Mouse (Mus musculus) layer of hippocampus, postnatal 36 days (tissue): ENCODE results near the gene Kank2. TPM values are rescaled to one million over a fixed set of nuclear protein-coding genes. Genes with fewer than 3 reads are reported as not detected.

Source experiments
- DNase-seq, 2 experiments: peaks; one replicate each; pipeline ENCODE4 v3.0.0; 2022
- total RNA-seq, 2 experiments: library from RNA; stranded (reverse); gene quantifications; 2 replicates each; pipeline ENCODE4 v1.2.3; 2021

The Kank2 gene
- 1 to 10 TPM; 6.3 to 7.0 TPM for total RNA-seq

DNA sequence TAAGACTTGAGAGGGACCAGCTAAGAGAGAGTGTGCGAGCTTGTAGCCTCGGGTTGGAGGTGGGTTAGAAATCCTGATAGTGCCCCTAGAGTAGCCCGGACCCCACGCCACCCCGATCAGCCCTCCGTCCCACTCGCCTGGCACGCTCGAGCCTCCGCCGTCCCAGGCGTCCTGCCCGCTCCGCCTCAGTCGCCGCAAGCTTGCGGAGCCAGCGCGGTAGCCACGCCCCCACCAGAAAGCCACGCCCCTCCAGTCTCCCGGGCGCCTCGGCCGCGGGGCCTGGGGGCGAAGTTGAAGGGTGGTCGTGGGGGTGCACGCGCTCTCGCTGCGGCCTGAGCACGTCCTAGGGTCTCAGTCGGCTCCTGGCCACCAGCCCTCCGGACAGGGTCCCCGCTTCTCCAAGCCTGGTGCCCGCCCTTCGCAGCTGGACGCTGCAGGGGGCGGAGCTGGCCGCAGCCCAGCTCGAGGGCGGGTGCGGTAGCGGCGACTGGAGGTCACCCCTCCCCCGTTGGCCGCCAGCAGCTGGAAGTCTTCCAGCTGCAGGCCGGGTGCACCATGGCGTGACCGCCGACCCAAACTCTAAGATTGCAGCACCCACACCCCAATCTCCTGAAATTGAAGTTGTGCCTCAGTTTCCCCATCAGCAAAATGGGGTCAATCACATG lies at the start of gene Kank2:
Kank2 (minus strand) TSS at position 400 of the 665 bp plus-strand sequence.
- peak; percentile 76 to 79 for DNase-seq

DNA sequence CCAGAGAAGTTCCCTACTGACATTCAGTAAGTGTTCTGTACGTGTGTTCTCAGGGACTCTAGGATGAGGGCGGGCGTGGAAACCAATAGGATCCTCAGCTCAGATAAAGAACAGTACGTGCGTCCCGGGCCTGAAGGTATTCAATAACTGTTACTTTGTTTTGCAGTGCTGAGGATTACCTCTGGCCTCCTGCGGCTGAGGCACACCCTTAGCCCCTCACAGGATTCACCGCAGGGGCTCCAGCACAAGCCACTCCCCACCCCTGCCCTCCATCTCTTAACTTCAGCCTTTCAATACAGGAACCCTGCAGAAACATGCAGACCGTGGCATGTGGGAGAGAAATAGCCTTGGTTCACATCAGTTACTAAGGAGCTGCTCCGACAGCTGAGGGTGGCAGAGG lies 49.4 kb upstream of the Kank2 start:
- DNase-seq: no peak

DNA sequence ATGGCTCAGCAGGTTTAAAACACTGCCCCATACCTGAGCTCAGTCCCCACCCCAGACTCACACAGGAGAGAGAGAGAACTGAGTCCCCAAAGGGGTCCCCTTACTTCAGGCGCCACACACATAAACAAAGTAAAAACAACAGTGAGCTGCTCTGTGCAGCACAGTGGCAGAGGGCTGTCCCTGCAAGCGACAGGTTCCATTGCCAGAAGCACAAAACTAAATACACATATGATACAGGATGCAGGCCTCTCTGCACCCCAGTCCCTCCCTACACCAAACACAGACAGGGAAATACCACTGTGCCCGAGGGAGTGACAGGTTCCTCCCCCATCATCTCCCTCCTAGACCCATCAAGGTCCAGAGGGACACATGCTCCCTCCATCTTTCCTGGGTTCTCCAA lies 48.9 kb upstream of the Kank2 start:
- DNase-seq: no peak

DNA sequence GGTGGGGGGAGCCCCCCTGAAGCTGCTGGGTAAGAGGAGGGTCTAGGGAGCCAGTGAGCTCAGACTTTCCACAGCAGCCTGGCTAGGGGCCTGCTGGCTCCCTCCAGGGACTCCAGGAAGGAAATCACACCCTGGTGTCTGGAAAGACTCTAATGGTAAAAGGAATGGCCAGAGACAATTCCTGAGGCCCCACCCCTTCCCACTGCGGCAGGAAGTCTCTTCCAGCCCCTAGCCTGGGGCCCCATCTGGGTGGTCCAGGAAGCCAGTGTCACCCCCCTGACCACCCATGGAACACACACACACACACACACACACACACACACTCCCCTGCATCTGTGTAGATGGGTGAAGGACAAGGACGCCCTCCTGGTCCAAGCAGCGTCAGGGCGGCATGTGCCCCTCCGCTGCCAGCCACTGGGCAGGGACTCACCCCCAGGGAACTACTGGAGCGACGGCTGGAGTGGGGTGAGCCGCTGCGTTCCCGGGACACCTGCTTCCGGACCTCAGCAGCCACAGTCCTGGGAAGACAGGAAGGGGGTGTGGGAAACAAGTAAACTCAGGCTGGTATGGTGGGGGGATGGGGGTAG lies 48.3 kb upstream of the Kank2 start:
- DNase-seq: no peak

DNA sequence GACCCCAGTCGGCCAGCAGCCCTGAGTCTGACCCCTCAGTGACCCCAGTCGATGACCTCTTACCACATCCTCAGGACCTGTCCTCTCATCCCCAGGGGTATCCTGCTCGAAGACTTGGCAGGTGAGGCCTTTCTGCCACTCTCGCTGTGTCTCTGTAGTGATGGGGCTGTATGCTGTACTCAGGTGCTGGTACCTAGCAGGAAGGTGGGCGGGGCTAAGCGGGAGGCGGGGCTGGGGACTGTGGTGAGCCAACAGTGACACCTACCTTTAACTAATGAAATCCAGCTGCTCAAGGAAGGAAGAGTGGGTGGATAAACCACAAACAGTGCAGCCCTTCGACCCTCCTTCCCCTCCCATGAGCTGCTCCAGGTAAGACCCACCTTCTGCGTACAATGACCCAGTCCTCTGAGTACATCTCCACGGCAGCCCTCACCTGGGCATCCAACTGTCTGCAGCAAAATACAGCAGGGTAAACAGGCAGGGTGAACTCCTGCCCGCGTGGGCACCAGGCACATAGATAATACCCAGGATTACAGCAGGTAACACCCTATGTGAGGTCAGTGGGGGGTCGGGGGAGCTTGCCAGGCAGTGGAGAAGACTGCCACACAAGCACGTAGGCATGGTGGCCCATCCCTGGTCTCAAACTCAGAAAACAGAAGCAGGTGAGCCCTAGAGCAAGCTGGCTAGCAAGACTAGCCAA lies 47.0 kb upstream of the Kank2 start:
- no peak for DNase-seq

DNA sequence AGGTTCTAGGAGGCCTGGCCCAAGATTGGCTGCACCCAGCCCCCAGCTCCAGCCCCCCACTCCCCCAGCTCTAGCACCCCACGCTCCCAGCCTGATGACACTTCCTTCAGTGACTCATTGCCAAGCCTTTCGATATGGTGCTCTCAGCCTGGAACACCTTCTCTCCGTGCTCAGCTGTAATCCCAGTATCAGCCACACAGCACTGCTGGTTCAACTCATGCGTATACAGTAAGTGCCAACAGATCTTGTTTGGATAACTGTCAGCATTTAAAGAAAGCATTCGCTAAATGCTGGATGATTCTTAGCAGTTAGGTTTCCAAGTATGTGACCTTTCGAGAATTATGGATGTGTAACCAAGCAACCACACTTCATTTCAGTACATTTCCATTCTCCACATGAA lies 44.5 kb upstream of the Kank2 start:
- no peak for DNase-seq

DNA sequence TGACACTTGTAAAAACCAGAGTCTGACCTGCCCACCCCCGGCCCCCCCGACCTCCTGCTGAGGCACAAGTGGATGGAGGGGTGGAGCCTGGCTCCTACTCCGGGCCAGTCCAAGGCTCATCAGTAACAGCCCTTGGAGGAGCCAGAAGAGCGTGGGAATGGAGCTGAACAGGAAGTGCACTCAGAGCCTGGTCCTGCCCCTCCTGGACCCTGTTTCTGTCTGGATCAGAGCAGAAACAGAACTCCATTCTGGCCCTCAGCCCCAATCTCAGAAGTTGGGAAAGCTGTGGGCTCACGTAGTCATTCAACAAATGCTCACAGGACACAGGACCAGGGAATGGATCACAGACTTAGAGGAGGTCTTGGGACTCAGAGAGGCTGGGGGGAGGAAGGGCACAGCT lies 43.8 kb upstream of the Kank2 start:
- DNase-seq: no peak

DNA sequence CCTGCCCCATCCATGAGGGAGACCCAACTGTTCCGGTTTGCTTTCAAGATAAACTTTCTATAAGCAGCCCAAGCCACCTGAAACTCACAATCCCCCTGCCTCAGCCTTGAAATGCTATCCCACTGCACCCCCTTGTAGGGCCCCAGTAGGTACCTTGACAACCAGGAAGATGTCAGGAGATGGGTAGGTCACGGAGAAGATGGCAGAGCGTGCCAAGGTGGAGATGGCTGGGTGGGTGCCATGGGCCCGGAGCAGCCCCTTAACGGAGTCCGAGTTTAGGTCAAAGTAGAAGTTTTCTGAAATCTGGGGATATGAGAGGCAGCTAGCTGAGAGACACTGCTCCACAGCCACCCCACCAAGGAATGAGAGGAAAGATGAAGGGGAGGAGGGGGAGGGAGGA lies 42.8 kb upstream of the Kank2 start:
- DNase-seq: no peak

DNA sequence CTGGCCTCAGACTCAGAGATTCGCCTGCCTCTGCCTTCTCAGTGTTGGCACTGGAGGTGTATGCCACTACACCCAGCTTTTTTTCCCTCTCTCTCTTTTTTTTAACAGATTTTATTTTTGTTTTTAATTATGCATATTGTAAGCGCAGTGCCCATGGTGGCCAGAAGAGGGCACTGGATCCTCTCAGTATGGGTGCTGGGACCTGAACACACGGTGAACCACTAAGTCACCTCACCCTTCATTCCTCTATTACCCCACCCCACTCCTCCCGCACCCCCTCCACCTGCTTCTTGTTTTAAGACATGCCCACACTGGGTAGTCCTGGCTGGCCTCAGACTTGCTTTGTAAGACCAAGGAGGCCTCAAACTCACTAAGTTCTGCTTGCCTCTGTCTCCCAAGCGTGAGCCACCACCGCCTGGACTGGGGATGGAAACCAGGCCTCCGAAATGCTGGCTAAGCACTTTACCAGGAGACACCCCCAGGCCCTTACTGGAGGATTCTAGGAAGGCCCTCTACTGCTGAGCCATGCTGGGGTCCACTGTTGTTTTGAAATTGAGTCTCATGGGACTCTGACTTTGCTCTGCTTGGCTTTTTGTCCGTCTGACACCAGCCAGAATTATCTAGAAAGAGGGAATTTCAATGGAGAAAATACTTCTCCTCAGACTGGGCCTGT lies 41.7 kb upstream of the Kank2 start:
- peak in 1 of 2 experiments; percentile 31 for DNase-seq

DNA sequence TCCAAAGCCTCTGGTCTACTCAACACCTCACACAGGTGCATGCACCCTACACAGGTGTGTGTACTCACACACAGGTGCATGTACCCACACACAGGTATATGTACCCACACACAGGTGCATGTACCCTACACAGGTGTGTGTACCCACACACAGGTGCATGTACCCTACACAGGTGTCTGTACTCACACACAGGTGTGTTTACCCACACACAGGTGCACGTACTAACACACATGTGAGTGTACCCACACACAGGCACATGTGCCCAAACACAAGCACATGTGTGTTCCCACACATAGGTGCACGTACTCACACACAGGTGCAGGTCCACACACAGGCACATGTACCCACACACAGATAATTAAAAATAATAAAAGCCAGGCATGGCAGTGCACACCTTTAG lies 39.1 kb upstream of the Kank2 start:
- no peak for DNase-seq

DNA sequence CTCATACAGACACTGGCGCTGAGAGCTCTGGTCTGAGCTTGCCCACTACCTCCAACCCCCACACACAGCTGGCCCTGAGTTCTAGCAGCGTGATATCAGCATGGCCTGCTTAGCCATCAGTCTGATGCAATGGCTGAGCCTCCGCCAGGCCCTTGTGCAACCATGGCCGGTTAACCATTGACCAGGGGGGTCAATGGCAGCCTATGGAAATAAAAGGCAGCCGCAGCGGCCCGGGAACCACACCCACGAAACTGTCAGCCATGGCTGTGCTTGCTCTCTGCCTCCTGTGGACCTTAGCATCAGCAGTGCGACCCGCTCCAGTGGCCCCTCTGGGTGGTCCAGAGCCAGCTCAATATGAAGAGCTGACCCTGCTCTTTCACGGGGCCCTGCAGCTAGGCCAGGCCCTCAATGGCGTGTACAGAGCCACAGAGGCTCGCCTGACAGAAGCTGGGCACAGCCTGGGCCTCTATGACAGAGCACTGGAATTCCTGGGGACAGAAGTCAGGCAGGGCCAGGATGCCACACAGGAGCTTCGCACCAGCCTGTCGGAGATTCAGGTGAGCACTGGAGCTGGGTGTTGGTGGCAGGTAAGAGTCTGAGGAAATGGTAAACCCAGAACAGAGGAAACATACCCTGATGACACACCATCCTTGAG lies 36.8 kb upstream of the Kank2 start, which contains the start of gene Angptl8:
Angptl8 (plus strand) TSS at position 253 of the 655 bp plus-strand sequence.
- no peak for DNase-seq

DNA sequence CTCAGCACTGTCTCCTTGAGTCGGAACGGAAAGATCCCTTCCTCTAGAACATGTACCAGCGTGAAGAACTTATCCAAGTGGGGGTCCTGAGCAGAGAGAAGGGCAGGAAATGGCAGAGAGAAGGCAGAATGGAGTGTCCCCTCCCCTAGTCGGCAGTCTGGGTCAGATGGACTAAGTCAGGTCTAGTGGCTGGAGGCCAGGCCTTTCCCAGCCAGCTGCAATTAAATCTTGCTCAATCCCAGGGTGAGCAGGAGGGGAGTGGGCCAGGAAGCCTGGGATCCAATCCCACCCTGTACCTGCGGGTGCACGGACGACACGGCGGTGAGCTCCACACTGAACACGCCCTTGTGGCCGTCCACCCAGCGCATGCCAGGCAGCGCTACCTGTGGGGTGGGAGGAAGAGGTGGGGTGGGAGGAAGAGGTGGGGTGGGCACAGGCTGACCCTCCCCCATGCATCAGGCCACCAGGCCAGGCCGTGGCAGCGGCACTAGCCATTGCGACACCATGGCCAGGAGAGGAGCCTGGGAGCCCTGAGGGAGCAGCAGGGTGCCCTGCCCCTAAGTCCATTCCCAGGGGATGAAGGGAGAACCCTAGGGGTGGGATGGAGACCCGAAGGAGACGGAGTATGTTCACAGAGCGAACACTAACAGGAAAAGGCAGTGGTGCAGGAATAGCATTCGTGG lies 33.2 kb upstream of the Kank2 start:
- no peak for DNase-seq

DNA sequence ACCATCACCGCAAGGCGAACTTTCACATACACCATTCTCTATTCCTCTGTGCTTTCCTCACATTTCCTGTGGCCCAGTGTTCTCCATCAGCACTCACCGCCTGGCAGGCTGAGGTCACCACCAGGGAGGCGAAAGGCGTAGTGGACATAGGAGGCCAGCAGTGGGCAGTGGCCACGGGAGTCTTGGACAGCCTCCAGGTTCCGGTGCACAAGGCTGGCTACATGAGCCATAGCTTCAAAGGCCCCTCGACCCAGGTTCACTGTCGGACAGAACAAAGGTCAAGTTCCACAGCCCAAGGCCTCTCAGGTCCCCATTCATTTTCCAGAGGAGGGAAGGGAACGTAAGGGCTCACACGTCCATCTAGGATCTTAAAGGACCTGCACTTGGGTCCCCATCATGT lies 32.4 kb upstream of the Kank2 start:
- DNase-seq: no peak

DNA sequence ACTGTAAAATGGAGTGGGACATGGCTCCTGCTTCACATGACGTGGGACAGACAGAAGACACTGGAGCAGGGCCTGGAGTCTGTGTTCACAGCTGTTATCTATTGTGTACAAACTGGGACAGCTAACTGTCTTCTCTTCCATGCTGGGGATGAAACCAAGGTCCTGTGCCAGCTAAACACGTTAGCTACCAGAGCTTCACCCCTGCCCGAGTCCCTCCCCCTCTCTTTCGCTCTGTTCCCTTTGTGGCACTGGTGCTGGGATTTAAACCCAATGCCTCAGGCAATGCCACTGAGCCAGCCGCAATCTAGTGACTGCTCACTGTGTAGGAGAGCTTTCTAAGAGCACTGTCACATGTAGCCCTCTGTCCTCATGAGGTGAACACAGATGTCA lies 31.9 kb upstream of the Kank2 start:
- no peak for DNase-seq

DNA sequence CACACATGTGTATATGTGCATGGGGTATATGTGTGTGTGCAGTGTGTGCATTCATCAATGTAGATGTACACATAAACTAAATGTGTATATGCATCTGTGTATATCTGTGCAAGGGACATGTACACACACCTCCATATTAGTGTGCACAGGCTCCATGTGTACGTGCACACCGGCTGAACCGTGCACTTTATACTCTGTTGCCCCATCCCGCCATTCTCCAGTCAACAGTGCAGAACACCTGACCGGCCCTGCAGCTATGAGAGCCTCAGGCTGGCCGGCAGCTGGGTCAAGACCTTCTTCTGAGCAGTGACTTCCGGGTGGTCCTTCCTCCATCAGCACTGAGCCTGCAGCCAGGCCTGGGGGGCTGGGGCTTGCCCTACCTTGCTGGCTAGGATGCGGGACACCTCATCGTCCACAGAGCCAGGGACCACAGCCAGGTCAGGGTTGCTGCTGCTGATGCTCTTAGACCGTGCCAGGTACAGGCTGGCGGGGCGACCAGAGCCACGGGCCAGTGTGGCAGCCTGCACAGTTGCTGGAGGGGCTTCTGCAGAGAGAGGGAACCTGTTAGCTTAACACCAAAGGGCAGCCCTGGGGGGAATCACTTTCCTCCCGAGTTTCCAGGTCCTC lies 31.4 kb upstream of the Kank2 start:
- no peak for DNase-seq

DNA sequence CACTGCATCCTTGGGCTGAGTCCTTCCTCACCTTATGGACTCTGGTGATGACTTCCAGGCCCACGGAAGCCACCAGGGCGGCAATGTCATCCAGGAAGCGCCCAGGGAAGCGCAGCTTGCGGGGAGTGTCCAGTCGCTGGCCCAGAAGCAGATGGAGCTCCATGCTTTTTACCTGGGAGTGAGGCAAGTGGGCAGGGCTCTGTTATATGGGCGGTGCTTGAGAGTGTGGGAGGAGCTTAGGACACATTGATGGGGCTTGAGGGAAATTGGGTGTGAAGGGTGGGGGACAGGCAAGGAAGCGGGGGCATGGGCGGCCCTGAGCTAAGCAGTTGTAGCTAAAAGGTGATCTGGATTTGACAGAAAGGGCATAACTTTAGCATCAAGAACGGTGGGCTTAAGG lies 25.8 kb upstream of the Kank2 start:
- DNase-seq: no peak

DNA sequence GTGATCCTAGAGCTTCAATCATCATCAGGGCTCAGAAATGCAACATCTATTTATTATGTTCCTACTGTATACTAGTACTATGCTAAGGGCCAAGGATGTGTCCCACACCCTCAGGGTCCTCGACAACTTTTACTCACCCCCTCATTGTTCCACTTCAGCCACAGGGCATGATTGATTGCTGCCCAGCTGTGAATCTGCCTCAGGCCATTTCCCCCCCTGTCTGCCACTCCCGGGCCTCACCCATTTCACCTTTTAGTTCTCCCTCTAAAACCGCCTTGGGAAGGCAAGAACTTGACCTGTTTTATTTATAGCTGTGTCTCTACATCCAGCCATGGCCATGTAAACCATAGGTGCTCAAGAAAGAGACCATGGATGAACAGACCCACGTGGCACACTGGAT lies 25.4 kb upstream of the Kank2 start:
- no peak for DNase-seq

DNA sequence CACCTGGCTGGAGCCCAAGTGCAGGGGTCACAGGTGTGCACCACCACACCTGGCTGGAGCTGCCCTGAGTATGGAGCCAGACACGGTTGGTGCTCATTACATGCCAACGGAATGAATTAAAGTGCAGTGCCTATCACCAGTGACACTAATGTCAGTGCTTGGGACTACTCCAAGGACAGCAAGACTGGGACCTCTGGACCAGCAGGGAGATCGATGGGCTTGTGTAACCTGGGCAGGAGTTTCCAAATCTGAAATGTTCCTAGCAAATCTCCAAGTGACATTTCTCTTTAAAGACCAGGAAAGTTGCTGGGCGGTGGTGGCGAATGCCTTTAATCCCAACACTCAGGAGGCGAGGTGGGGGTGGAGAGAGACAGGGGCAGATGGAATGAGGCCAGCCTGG lies 24.1 kb upstream of the Kank2 start:
- no peak for DNase-seq

DNA sequence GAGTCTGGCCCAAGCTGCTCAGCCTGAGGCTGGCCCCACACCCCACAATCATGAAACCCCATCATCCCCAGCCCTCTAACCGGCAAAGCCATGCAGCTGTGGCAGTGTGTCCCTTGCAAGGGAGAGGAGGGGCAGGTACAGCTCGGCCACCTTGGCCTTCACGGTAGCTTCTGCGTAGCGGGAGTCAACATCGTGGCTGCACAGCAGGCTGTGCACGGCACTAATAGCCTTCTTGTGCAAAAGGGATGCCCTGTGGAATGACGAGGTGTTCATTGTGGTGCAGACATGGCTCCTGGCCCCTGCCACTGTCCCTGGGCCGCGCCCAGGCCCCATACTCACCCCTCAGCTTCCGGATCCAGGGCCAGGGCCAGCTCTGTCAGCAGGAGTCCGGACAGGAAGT lies 21.6 kb upstream of the Kank2 start:
- DNase-seq: no peak

DNA sequence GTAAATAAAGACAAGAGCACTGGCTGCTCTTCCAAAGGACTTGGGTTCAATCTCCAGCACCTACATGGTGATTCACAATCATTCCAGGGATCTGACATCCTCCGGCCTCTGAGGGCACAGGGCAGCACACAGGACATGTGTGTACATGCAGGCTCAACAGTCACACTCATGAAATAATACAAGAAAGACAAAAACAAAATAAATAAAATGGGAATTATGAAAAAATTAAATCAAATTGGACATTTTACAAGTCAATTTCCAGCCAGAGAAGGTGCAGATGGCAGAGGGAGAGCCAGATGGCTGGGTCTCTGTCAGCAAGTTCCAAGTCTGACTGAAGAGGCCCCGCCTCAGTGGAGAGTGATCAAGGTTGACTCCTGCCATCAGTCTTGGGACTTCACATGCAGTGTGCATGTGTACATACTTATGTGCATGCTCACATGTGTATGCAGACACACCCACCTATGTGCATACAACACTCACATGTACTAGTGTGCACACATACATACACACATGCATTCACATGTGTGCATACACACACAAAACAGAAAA lies 20.7 kb upstream of the Kank2 start:
- DNase-seq: peak in 1 of 2 experiments; percentile 33

DNA sequence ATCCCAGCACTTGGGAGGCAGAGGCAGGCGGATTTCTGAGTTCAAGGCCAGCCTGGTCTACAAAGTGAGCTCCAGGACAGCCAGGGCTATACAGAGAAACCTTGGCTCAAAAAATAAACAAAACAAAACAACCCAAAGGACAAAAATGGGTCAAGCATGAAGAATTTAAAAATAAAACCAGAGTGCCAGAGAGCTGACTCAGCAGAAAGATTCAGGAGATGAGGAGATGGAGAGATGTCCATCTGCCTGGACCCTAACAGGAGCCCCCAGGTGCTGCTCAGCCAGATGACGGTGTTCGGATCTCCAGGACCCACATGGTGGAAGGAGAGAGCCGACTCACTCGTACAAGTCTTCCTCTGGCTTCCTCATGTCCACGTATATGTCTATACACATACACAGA lies 20.0 kb upstream of the Kank2 start:
- no peak for DNase-seq

DNA sequence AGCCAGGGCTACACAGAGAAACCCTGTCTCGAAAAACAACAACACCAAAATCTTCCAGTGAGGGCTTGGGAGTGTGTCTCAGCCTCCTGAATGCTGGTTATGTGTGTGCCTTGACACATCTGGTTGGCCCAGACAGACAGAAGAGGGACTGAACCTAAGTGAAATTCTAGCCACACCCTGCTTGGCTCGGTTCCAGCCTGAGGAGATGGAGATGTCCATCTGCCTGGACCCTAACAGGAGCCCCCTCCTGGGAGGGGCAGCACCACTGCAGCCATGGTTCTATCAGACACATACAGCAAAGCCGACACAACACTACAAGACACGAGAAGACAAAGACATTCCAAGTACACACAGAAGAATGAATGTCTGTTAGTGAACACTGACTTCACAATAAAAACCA lies 19.6 kb upstream of the Kank2 start:
- no peak for DNase-seq
